Mouse (Mus musculus): ENCODE data around the gene Dsn1. TPM values are rescaled to one million over a fixed set of nuclear protein-coding genes. Genes with fewer than 3 reads are reported as not detected.

Gene Dsn1
- total and polyA plus RNA-seq, 3 experiments = 5.3 to 123 (median 48.3) TPM

- Histone ChIP-seq H3K4me3 (ENCODE audit: low read depth, low read length) (no peak overlapping the region), H3K27me3 (ENCODE audit: insufficient read depth, low read length) (peaks cover 48% of the 10 kb centered on the region), H3K9me3 (replicated peaks) (no peaks in the 10 kb centered on the region), H3K36me3 (replicated peaks) (no peaks in the 10 kb centered on the region), H3K4me1 (ENCODE audit: insufficient read depth, low read depth, low read length) (peaks cover 19% of the 10 kb centered on the region)
- DNase-seq (ENCODE audit: low spot score) (no peak), ATAC-seq (ENCODE audit: extremely low read depth, insufficient number of reproducible peaks, low FRiP score, poor library complexity, severe bottlenecking) (no peak)
- TF ChIP-seq CTCF (IDR thresholded peaks at IDR 0.05; ENCODE audit: low read depth, low read length) = no peak
- TF ChIP-seq GATA1 (IDR thresholded peaks at IDR 0.05; ENCODE audit: borderline replicate concordance, low read length) = no peak
- no peak for TF ChIP-seq TAL1 (conservative IDR thresholded peaks at IDR 0.05; ENCODE audit: low read depth, low read length)
- no peak for TF ChIP-seq POLR2AphosphoS5 (IDR thresholded peaks at IDR 0.05; ENCODE audit: insufficient replicate concordance, low read depth, low read length)
- no peak for TF ChIP-seq GATA2 (IDR thresholded peaks at IDR 0.05; ENCODE audit: borderline replicate concordance, low read depth, low read length)
Observed at GRCm38 (mm10) chr2:157043556-157043955, 36.6 kb upstream of the Dsn1 start.

GRCm38 (mm10) chr2:157041421-157041820 lies 34.5 kb upstream of the Dsn1 start:
- ATAC-seq (ENCODE audit: extremely low read depth, insufficient number of reproducible peaks, low FRiP score, poor library complexity, severe bottlenecking) (no peak), DNase-seq (ENCODE audit: low spot score) (no peak)
- H3K4me3 ChIP-seq (ENCODE audit: low read depth, low read length) = no peak overlapping the region
- H3K36me3 ChIP-seq (replicated peaks) = no peaks in the 10 kb centered on the region
- no peak for TF ChIP-seq POLR2AphosphoS5 (IDR thresholded peaks at IDR 0.05; ENCODE audit: insufficient replicate concordance, low read depth, low read length)
- no peak for TF ChIP-seq GATA1 (IDR thresholded peaks at IDR 0.05; ENCODE audit: borderline replicate concordance, low read length)
- no peak for TF ChIP-seq TAL1 (conservative IDR thresholded peaks at IDR 0.05; ENCODE audit: low read depth, low read length)
- TF ChIP-seq GATA2 (IDR thresholded peaks at IDR 0.05; ENCODE audit: borderline replicate concordance, low read depth, low read length) = no peak
- TF ChIP-seq CTCF (IDR thresholded peaks at IDR 0.05; ENCODE audit: low read depth, low read length) = no peak
- H3K27me3 ChIP-seq (ENCODE audit: insufficient read depth, low read length) = peaks cover 51% of the 10 kb centered on the region
- peaks cover 22% of the 10 kb centered on the region for H3K4me1 ChIP-seq (ENCODE audit: insufficient read depth, low read depth, low read length)
- H3K9me3 ChIP-seq (replicated peaks) = no peaks in the 10 kb centered on the region

GRCm38 (mm10) chr2:157040649-157041046 lies 33.7 kb upstream of the Dsn1 start:
- Histone ChIP-seq H3K4me3 (ENCODE audit: low read depth, low read length) (no peak overlapping the region), H3K36me3 (replicated peaks) (no peaks in the 10 kb centered on the region), H3K9me3 (replicated peaks) (no peaks in the 10 kb centered on the region), H3K27me3 (ENCODE audit: insufficient read depth, low read length) (peaks cover 47% of the 10 kb centered on the region), H3K4me1 (ENCODE audit: insufficient read depth, low read depth, low read length) (peaks cover 25% of the 10 kb centered on the region)
- DNase-seq (ENCODE audit: low spot score) = no peak
- TF ChIP-seq TAL1 (conservative IDR thresholded peaks at IDR 0.05; ENCODE audit: low read depth, low read length) (no peak), CTCF (IDR thresholded peaks at IDR 0.05; ENCODE audit: low read depth, low read length) (no peak), GATA2 (IDR thresholded peaks at IDR 0.05; ENCODE audit: borderline replicate concordance, low read depth, low read length) (no peak), POLR2AphosphoS5 (IDR thresholded peaks at IDR 0.05; ENCODE audit: insufficient replicate concordance, low read depth, low read length) (no peak), GATA1 (IDR thresholded peaks at IDR 0.05; ENCODE audit: borderline replicate concordance, low read length) (no peak)
- no peak for ATAC-seq (ENCODE audit: extremely low read depth, insufficient number of reproducible peaks, low FRiP score, poor library complexity, severe bottlenecking)

- no peaks in the 10 kb centered on the region for H3K36me3 ChIP-seq (replicated peaks)
- DNase-seq (ENCODE audit: low spot score) = no peak
- no peak for ATAC-seq (ENCODE audit: extremely low read depth, insufficient number of reproducible peaks, low FRiP score, poor library complexity, severe bottlenecking)
- no peak for TF ChIP-seq TAL1 (conservative IDR thresholded peaks at IDR 0.05; ENCODE audit: low read depth, low read length)
- peaks cover 47% of the 10 kb centered on the region for H3K27me3 ChIP-seq (ENCODE audit: insufficient read depth, low read length)
- H3K4me1 ChIP-seq (ENCODE audit: insufficient read depth, low read depth, low read length) = peaks cover 28% of the 10 kb centered on the region
- no peak overlapping the region for H3K4me3 ChIP-seq (ENCODE audit: low read depth, low read length)
- H3K9me3 ChIP-seq (replicated peaks) = no peaks in the 10 kb centered on the region
Observed at GRCm38 (mm10) chr2:157039900-157040648, 33.1 kb upstream of the Dsn1 start.

- no peaks in the 10 kb centered on the region for H3K9me3 ChIP-seq (replicated peaks)
- H3K27me3 ChIP-seq (ENCODE audit: insufficient read depth, low read length) = peaks cover 40% of the 10 kb centered on the region
- TF ChIP-seq POLR2AphosphoS5 (IDR thresholded peaks at IDR 0.05; ENCODE audit: insufficient replicate concordance, low read depth, low read length) = no peak
- no peak for TF ChIP-seq GATA1 (IDR thresholded peaks at IDR 0.05; ENCODE audit: borderline replicate concordance, low read length)
- no peak for TF ChIP-seq CTCF (IDR thresholded peaks at IDR 0.05; ENCODE audit: low read depth, low read length)
- no peak for TF ChIP-seq GATA2 (IDR thresholded peaks at IDR 0.05; ENCODE audit: borderline replicate concordance, low read depth, low read length)
- TF ChIP-seq TAL1 (conservative IDR thresholded peaks at IDR 0.05; ENCODE audit: low read depth, low read length) = no peak
- peaks cover 41% of the 10 kb centered on the region for H3K4me1 ChIP-seq (ENCODE audit: insufficient read depth, low read depth, low read length)
- no peaks in the 10 kb centered on the region for H3K36me3 ChIP-seq (replicated peaks)
- DNase-seq (ENCODE audit: low spot score) (no peak), ATAC-seq (ENCODE audit: extremely low read depth, insufficient number of reproducible peaks, low FRiP score, poor library complexity, severe bottlenecking) (no peak)
- no peak overlapping the region for H3K4me3 ChIP-seq (ENCODE audit: low read depth, low read length)
Observed at GRCm38 (mm10) chr2:157037303-157037702, 30.3 kb upstream of the Dsn1 start.

- Histone ChIP-seq H3K4me3 (ENCODE audit: low read depth, low read length) (no peak overlapping the region), H3K4me1 (ENCODE audit: insufficient read depth, low read depth, low read length) (peaks cover 37% of the 10 kb centered on the region), H3K27me3 (ENCODE audit: insufficient read depth, low read length) (peaks cover 33% of the 10 kb centered on the region), H3K36me3 (replicated peaks) (no peaks in the 10 kb centered on the region), H3K9me3 (replicated peaks) (no peaks in the 10 kb centered on the region)
- DNase-seq (ENCODE audit: low spot score) = no peak
- TF ChIP-seq CTCF (IDR thresholded peaks at IDR 0.05; ENCODE audit: low read depth, low read length) (no peak), GATA1 (IDR thresholded peaks at IDR 0.05; ENCODE audit: borderline replicate concordance, low read length) (no peak), POLR2AphosphoS5 (IDR thresholded peaks at IDR 0.05; ENCODE audit: insufficient replicate concordance, low read depth, low read length) (no peak), GATA2 (IDR thresholded peaks at IDR 0.05; ENCODE audit: borderline replicate concordance, low read depth, low read length) (no peak), TAL1 (conservative IDR thresholded peaks at IDR 0.05; ENCODE audit: low read depth, low read length) (no peak)
- no peak for ATAC-seq (ENCODE audit: extremely low read depth, insufficient number of reproducible peaks, low FRiP score, poor library complexity, severe bottlenecking)
Observed at GRCm38 (mm10) chr2:157036400-157036799, 29.4 kb upstream of the Dsn1 start.

Measured in G1E (cell line).